Mouse (Mus musculus): ENCODE results near the gene Gm10563. TPM values are rescaled to one million over a fixed set of nuclear protein-coding genes. Genes with fewer than 3 reads are reported as not detected.

Gene Gm10563
- total and polyA plus RNA-seq, 3 experiments: not detected

Other genes starting within 250 kb of the Gm10563 start
- not detected for gene Gabrd, start 247.3 kb downstream of the Gm10563 start, total RNA-seq (2021)
- gene Gabrd, start 247.3 kb downstream of the Gm10563 start, polyA plus RNA-seq (2012; rRNA removed): 0.86 and 1.4 TPM in 2 replicates
- gene Cfap74, start 236.2 kb downstream of the Gm10563 start, total RNA-seq (2021): under 1 TPM; 0.62 to 0.63 TPM
- 0.50 and 0.65 TPM in 2 replicates for gene Cfap74, start 236.2 kb downstream of the Gm10563 start, polyA plus RNA-seq (2012; rRNA removed)
- 10 to 100 TPM in 1 of 2 experiments, 1 to 10 TPM in 1; 7.5 to 13.1 TPM for gene Tmem52, start 176.3 kb downstream of the Gm10563 start, total RNA-seq (2021)
- gene Tmem52, start 176.3 kb downstream of the Gm10563 start, polyA plus RNA-seq (2012; rRNA removed): 79.1 and 189 TPM in 2 replicates
- 100 to 1,000 TPM; 445 to 452 TPM for gene Gnb1, start 154.0 kb downstream of the Gm10563 start, total RNA-seq (2021)
- 353 and 354 TPM in 2 replicates for gene Gnb1, start 154.0 kb downstream of the Gm10563 start, polyA plus RNA-seq (2012; rRNA removed)
- gene Nadk, start 83.0 kb downstream of the Gm10563 start, total RNA-seq (2021): 100 to 1,000 TPM; 184 to 322 TPM
- gene Nadk, start 83.0 kb downstream of the Gm10563 start, polyA plus RNA-seq (2012; rRNA removed): 297 and 390 TPM in 2 replicates
- 10 to 100 TPM; 33.6 to 35.9 TPM for gene Slc35e2, start 44.0 kb downstream of the Gm10563 start, total RNA-seq (2021)
- 17.5 and 29.6 TPM in 2 replicates for gene Slc35e2, start 44.0 kb downstream of the Gm10563 start, polyA plus RNA-seq (2012; rRNA removed)
- gene Cdk11b, start 20.6 kb downstream of the Gm10563 start, total RNA-seq (2021): 10 to 100 TPM; 41.6 to 46.7 TPM
- 11.9 and 18.9 TPM in 2 replicates for gene Cdk11b, start 20.6 kb downstream of the Gm10563 start, polyA plus RNA-seq (2012; rRNA removed)
- gene Mmp23, start 8.0 kb upstream of the Gm10563 start, total RNA-seq (2021): 1 to 10 TPM; 5.2 to 7.6 TPM
- gene Mmp23, start 8.0 kb upstream of the Gm10563 start, polyA plus RNA-seq (2012; rRNA removed): 23.2 and 23.9 TPM in 2 replicates
- 10 to 100 TPM; 40.8 to 50.9 TPM for gene Mib2, start 23.8 kb upstream of the Gm10563 start, total RNA-seq (2021)
- gene Mib2, start 23.8 kb upstream of the Gm10563 start, polyA plus RNA-seq (2012; rRNA removed): 110 and 117 TPM in 2 replicates
- 10 to 100 TPM; 42.6 to 65.1 TPM for gene Fndc10, start 48.9 kb upstream of the Gm10563 start, total RNA-seq (2021)
- 247 and 266 TPM in 2 replicates for gene Fndc10, start 48.9 kb upstream of the Gm10563 start, polyA plus RNA-seq (2012; rRNA removed)
- gene Ssu72, start 59.4 kb upstream of the Gm10563 start, total RNA-seq (2021): 100 to 1,000 TPM; 104 to 143 TPM
- 178 and 190 TPM in 2 replicates for gene Ssu72, start 59.4 kb upstream of the Gm10563 start, polyA plus RNA-seq (2012; rRNA removed)
- under 1 TPM; 0.55 to 0.73 TPM for gene Tmem240, start 89.4 kb upstream of the Gm10563 start, total RNA-seq (2021)
- 2.0 and 3.1 TPM in 2 replicates for gene Tmem240, start 89.4 kb upstream of the Gm10563 start, polyA plus RNA-seq (2012; rRNA removed)
- gene Atad3a, start 115.7 kb upstream of the Gm10563 start, total RNA-seq (2021): 10 to 100 TPM; 71.4 to 90.7 TPM
- 226 and 242 TPM in 2 replicates for gene Atad3a, start 115.7 kb upstream of the Gm10563 start, polyA plus RNA-seq (2012; rRNA removed)
- 1 to 10 TPM; 2.5 to 4.8 TPM for gene Vwa1, start 129.3 kb upstream of the Gm10563 start, total RNA-seq (2021)
- 9.4 and 12.0 TPM in 2 replicates for gene Vwa1, start 129.3 kb upstream of the Gm10563 start, polyA plus RNA-seq (2012; rRNA removed)
- gene Tmem88b, start 140.5 kb upstream of the Gm10563 start, total RNA-seq (2021): under 1 TPM; 0.52 to 0.62 TPM
- 0.81 and 0.97 TPM in 2 replicates for gene Tmem88b, start 140.5 kb upstream of the Gm10563 start, polyA plus RNA-seq (2012; rRNA removed)
- gene Ankrd65, start 145.0 kb upstream of the Gm10563 start, total RNA-seq (2021): not detected
- gene Ankrd65, start 145.0 kb upstream of the Gm10563 start, polyA plus RNA-seq (2012; rRNA removed): 0.11 and 0.16 TPM in 2 replicates
- 100 to 1,000 TPM; 122 to 141 TPM for gene Mrpl20, start 157.5 kb upstream of the Gm10563 start, total RNA-seq (2021)
- gene Mrpl20, start 157.5 kb upstream of the Gm10563 start, polyA plus RNA-seq (2012; rRNA removed): 42.1 and 65.2 TPM in 2 replicates
- gene Ccnl2, start 167.1 kb upstream of the Gm10563 start, total RNA-seq (2021): 100 to 1,000 TPM in 1 of 2 experiments, 10 to 100 TPM in 1; 70.2 to 118 TPM
- gene Ccnl2, start 167.1 kb upstream of the Gm10563 start, polyA plus RNA-seq (2012; rRNA removed): 56.0 and 58.2 TPM in 2 replicates
- gene Aurkaip1, start 185.9 kb upstream of the Gm10563 start, total RNA-seq (2021): 100 to 1,000 TPM; 155 to 164 TPM
- 276 and 293 TPM in 2 replicates for gene Aurkaip1, start 185.9 kb upstream of the Gm10563 start, polyA plus RNA-seq (2012; rRNA removed)
- 10 to 100 TPM; 36.9 to 55.5 TPM for gene Mxra8, start 194.3 kb upstream of the Gm10563 start, total RNA-seq (2021)
- 164 and 185 TPM in 2 replicates for gene Mxra8, start 194.3 kb upstream of the Gm10563 start, polyA plus RNA-seq (2012; rRNA removed)
- gene Dvl1, start 202.0 kb upstream of the Gm10563 start, total RNA-seq (2021): 10 to 100 TPM; 58.1 to 66.7 TPM
- 187 and 202 TPM in 2 replicates for gene Dvl1, start 202.0 kb upstream of the Gm10563 start, polyA plus RNA-seq (2012; rRNA removed)
- under 1 TPM; 0.32 to 0.35 TPM for gene Tas1r3, start 218.0 kb upstream of the Gm10563 start, total RNA-seq (2021)
- gene Tas1r3, start 218.0 kb upstream of the Gm10563 start, polyA plus RNA-seq (2012; rRNA removed): 0.56 and 0.62 TPM in 2 replicates
- 10 to 100 TPM; 18.7 to 21.1 TPM for gene Cptp, start 224.0 kb upstream of the Gm10563 start, total RNA-seq (2021)
- gene Cptp, start 224.0 kb upstream of the Gm10563 start, polyA plus RNA-seq (2012; rRNA removed): 29.4 and 37.1 TPM in 2 replicates
- 10 to 100 TPM; 27.5 to 32.0 TPM for gene Ints11, start 224.1 kb upstream of the Gm10563 start, total RNA-seq (2021)
- gene Ints11, start 224.1 kb upstream of the Gm10563 start, polyA plus RNA-seq (2012; rRNA removed): 24.5 and 30.8 TPM in 2 replicates
- gene Pusl1, start 246.4 kb upstream of the Gm10563 start, total RNA-seq (2021): 10 to 100 TPM; 21.8 to 28.4 TPM
- 118 and 119 TPM in 2 replicates for gene Pusl1, start 246.4 kb upstream of the Gm10563 start, polyA plus RNA-seq (2012; rRNA removed)
- gene Acap3, start 246.4 kb upstream of the Gm10563 start, total RNA-seq (2021): 10 to 100 TPM; 14.4 to 20.9 TPM
- gene Acap3, start 246.4 kb upstream of the Gm10563 start, polyA plus RNA-seq (2012; rRNA removed): 29.0 and 29.3 TPM in 2 replicates